Mouse (Mus musculus) ES-Bruce4 (cell line): Measurements from ENCODE around the gene Padi1.

ENCODE experiments used
- CTCF ChIP-seq: IDR thresholded peaks from one replicate; pipeline ENCODE4 v1.8.1; 2011; ENCODE audit warnings: low read depth, low read length
- POLR2A ChIP-seq: IDR thresholded peaks from one replicate; pipeline ENCODE4 v1.8.1; 2011; ENCODE audit warnings: low read length; ENCODE audit not compliant: insufficient read depth

DNA sequence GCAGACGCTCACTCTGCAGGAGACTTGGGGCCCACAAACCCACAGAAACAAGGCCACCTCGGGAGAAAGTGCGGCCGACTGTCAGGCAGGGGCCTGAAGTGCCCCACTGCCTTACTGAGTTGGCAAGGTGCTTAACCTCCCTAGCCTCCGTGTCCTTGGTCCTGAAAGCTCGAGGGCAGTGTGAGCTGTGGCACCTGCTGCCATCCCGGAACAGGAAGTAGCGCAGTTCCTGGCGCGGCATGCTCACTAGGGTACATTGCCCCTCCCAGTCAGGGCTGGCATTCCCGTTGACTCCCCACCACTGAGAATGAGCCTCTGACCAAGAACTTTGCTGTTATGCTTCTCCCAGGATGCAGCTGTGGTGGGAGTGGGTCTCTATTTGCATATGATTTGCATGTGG is 19.6 kb downstream of the Padi1 start:
- TF ChIP-seq POLR2A = no peak
- no peak for TF ChIP-seq CTCF
